Mouse (Mus musculus): ENCODE measurements around the gene Eps15.

Gene Eps15

GRCm38 (mm10) chr4:109279689-109280458, at the start of gene Eps15:
Eps15 (plus strand) TSS chr4:109280268.
- in situ Hi-C loops (cut with MboI; ENCODE audit: unreplicated experiment in 2 of 2), result no loop called here

DNA sequence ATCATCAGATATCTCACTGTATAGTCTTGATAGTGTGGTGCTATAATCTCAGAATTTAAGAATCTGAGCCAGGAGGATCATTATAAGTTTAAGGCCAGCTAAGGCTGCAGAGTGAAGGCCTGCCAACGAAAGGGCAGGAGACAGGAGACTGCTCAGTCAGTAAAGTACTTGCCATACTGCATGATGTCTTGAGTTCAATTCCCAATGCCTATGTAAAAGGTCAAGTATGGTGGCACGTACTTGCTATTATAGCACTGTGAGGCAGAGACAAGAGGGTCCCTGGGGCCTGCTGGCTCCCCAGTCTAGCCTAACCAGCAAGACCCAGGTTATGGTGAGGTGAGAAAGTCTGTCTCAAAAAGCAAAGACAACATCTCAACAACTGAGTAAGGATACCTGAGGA, 45.9 kb upstream of the Eps15 start, which contains the start of gene Calr4:
Gene Calr4 (plus strand): TSS at position 301 of the 400 bp plus-strand sequence.
- in situ Hi-C loops (cut with MboI; ENCODE audit: unreplicated experiment in 2 of 2), result loop anchor here in 1 of 2 experiments (25.0 kb wide), 1 partner anchor 778 kb away; no protein-coding TSS in a partner anchor

DNA sequence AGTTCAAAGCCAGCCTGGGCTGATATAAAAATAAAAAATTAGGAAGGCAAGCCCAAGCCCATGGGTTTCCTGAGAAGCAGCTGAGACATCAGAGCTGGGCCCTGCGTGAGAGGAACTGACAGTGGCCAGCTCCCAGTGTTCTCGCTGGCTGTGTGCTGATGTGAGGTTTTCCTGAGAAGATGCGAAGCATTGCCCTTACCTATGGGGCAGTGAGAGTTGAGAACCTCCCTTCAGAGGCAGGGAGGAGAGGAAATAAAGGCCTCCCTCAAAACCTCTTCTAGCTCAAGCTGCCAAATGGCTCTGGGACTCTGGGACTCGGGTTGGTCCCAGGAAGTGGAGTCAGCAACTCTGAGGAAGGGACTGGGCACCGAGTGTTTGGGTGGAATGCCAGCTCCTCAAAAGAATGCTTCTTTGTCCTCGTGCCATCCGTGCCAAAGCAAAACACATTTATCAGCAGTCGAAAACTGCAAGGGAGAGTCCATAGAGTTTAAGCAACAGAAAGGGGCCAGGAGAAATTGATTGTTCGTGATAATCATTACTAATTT, 45.2 kb upstream of the Eps15 start:
- in situ Hi-C loops (cut with MboI; ENCODE audit: unreplicated experiment in 2 of 2), result loop anchor here in 1 of 2 experiments (25.0 kb wide), 1 partner anchor 777 kb away; no protein-coding TSS in a partner anchor

- in situ Hi-C loops (cut with MboI; ENCODE audit: unreplicated experiment in 2 of 2), result loop anchor here in 1 of 2 experiments (25.0 kb wide), 1 partner anchor 776 kb away; no protein-coding TSS in a partner anchor
Observed at GRCm38 (mm10) chr4:109236186-109236879, 43.7 kb upstream of the Eps15 start.

GRCm38 (mm10) chr4:109238428-109239268, 41.4 kb upstream of the Eps15 start:
- in situ Hi-C loops (cut with MboI; ENCODE audit: unreplicated experiment in 2 of 2), result loop anchor here in 1 of 2 experiments (25.0 kb wide), 1 partner anchor 774 kb away; no protein-coding TSS in a partner anchor

DNA sequence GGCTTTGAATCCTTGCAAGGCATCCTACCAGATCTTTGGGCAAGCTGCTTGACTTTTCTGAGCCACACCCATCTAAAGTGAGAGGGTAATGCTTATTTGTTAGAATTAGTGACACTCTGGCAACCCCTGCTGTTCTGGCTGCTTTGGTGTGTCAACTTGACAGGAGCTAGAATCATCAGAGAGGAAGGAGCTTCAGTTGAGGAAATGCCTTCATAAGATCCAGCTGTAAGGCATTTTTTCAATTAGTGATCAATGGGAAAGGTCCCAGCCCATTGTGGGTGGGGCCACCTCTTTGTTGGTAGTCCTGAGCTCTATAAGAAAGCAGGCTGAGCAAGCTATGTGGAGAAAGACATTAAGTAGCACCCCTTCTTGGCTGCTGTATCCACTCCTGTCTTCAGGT, 38.8 kb upstream of the Eps15 start:
- in situ Hi-C loops (cut with MboI; ENCODE audit: unreplicated experiment in 2 of 2), result loop anchor here in 1 of 2 experiments (25.0 kb wide), 1 partner anchor 771 kb away; no protein-coding TSS in a partner anchor

GRCm38 (mm10) chr4:109241934-109242333, 38.1 kb upstream of the Eps15 start:
- in situ Hi-C loops (cut with MboI; ENCODE audit: unreplicated experiment in 2 of 2), result loop anchor here in 1 of 2 experiments (25.0 kb wide), 1 partner anchor 770 kb away; no protein-coding TSS in a partner anchor

- in situ Hi-C loops (cut with MboI; ENCODE audit: unreplicated experiment in 2 of 2), result loop anchor here in 1 of 2 experiments (25.0 kb wide), 1 partner anchor 768 kb away; no protein-coding TSS in a partner anchor
Observed at GRCm38 (mm10) chr4:109244506-109244905, 35.6 kb upstream of the Eps15 start.

DNA sequence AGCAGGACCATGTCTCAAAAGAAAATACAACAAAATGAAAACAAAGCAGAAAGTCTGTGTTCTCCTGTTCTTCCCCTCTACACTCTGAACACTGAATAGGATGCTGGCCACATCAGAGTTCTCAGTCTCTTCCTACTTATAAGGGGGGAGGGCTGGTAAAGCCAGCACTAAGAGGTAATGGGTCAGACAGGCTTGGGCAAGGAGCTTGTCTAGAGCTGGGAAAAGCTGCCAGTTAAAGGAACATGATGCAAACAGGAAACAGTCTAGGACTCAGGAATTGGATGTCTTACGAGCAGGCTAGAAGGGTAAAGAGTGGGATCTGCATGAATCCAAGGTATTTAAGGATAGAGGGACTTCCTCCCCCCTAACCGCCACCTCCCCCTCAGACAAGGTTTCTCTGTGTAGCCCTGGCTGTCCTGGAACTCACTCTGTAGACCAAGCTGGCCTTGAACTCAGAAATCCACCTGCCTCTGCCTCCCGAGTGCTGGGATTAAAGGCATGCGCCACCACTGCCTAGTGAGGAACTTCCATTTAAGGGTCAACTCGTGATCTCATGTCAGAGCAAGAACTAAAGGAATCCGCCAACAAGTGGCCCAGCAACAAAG, 35.0 kb upstream of the Eps15 start:
- in situ Hi-C loops (cut with MboI; ENCODE audit: unreplicated experiment in 2 of 2), result loop anchor here (5.0 to 25.0 kb wide), 2 partner anchors 182 to 767 kb away; no protein-coding TSS in a partner anchor

- in situ Hi-C loops (cut with MboI; ENCODE audit: unreplicated experiment in 2 of 2), result loop anchor here in 1 of 2 experiments (5.0 kb wide), 1 partner anchor 181 kb away; no protein-coding TSS in a partner anchor
Observed at GRCm38 (mm10) chr4:109251605-109252004, 28.5 kb upstream of the Eps15 start.

DNA sequence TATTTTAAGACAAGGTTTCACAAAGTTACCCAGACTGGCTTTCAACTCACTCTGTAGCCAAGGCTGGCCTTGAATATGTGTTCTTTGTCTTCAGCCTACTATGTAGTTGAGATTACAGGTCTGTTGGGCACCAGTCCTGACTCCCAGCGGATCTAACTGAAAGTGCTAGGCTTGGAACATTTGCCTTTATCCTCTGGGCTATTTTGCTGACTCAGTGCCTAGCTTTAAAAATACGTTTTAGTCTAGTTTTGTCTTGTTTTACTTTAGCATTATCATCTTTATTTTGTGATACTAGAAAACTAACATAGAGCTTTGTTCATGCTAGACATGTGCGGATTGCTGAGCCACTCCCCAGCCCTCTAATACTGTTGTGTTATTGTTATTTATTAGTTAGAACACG, 27.9 kb upstream of the Eps15 start:
- in situ Hi-C loops (cut with MboI; ENCODE audit: unreplicated experiment in 2 of 2), result loop anchor here in 1 of 2 experiments (5.0 kb wide), 1 partner anchor 180 kb away; no protein-coding TSS in a partner anchor

GRCm38 (mm10) chr4:109253664-109254151, 26.4 kb upstream of the Eps15 start:
- in situ Hi-C loops (cut with MboI; ENCODE audit: unreplicated experiment in 2 of 2), result loop anchor here in 1 of 2 experiments (5.0 kb wide), 1 partner anchor 179 kb away; no protein-coding TSS in a partner anchor

DNA sequence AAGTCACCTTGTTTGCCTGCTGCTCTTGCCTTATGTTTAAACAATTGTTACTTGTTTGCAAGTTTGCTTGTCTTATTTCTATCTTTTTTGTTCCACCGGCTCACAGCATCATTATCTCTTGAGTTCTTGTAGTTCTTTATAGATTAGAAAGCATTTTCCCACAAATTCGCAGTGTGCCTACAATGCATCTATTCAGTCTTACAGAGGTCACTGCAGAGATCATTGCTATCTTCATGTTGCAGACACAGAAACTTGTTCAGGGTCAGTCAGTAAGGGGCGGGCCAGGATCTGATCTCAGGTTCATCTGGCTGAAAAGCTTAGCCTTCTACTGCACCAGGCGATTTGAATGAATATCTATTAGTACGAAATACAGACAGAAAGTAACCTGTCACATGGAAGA, 25.6 kb upstream of the Eps15 start:
- in situ Hi-C loops (cut with MboI; ENCODE audit: unreplicated experiment in 2 of 2), result loop anchor here in 1 of 2 experiments (5.0 kb wide), 1 partner anchor 178 kb away; no protein-coding TSS in a partner anchor

DNA sequence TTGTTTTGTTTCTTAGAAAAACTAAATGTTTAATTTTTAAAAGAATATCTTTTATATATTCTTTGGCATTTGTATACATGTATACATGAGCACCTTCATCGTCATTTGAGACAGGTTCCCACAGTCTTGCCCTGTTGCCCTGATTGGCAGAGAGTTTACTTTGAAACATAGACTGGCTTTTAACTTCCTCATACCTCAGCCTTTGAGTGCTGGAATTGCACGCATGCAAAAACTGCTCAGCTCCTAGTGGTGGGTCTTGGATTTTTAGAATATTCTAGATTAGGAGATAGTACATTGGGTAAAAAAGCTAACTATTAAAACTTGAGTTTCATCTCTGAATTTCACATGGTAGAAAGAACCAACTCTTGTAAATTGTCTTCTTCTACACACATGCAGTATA, 24.7 kb upstream of the Eps15 start:
- in situ Hi-C loops (cut with MboI; ENCODE audit: unreplicated experiment in 2 of 2), result no loop called here

DNA sequence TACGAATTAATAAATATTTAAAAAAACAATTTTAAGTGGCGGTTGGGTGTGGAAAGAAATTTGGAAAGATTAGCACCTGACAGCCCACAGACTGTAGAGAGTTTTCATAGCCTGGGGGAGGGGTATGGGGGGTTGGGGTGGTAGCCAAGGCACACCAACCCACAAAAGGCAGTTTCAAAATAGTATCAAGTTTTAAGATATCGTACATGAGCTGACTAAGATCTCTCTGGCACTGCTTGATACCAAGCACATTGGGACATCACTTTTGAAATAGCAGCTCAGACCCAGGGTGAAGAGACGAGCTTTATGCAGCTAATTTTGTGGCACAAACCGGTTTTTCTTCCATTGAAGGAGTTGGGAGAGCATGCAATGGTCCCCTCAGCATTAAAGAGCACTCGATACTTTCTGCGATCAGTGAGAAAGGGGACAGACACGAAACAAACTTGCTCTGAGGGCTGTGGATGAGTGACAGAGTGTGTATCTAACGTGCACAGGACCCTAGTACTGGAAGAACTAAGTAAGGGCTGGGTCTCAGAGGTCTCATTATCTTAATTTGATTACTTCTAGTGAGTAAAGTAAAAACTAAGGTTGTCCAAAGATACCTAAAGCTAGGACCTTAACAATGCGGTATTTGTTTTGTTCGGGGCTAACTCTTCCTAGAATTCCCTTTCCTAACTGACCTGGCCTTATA, 24.2 kb upstream of the Eps15 start:
- in situ Hi-C loops (cut with MboI; ENCODE audit: unreplicated experiment in 2 of 2), result no loop called here

DNA sequence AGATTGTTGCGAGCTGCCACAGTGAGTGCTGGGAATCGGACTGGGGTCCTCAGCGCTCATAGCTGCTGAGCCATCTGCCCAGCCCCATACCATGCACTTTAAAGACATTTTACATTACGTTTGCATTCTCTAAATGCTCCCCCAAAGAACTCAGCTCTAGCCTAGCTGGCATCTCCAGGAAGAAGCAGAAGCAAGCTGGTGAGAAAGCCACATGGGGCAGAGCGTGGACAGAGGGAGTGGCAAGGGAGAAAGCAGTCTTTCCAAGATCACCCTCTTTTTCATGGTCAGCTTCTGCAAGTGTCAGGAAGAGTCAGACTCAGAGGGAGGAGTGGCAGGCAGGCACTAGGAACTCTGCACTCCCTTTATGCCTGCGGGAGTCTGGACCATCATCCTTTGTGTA, 23.3 kb upstream of the Eps15 start:
- in situ Hi-C loops (cut with MboI; ENCODE audit: unreplicated experiment in 2 of 2), result no loop called here

DNA sequence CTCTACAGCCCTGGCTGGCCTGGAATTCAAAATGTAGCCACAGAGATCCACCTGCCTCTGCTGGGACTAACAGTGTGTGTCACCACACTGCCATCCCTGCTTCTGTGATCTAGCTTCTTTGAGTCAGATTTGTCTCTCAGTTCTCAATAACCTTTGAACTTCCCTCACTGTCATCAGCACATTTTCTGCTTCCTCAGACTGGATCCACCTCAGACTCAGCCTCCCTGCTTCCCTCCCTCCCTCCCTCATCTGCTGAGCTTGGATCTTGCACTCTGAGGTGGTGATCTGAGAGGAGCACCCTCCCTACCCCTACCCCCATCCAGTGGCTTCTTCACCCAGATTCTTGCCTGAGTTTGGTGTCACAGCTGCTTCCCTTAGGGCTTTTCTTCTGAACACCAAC, 22.4 kb upstream of the Eps15 start:
- in situ Hi-C loops (cut with MboI; ENCODE audit: unreplicated experiment in 2 of 2), result no loop called here

GRCm38 (mm10) chr4:109262068-109262467, 18.0 kb upstream of the Eps15 start:
- in situ Hi-C loops (cut with MboI; ENCODE audit: unreplicated experiment in 2 of 2), result no loop called here
